Mouse (Mus musculus) testis, adult 2 months (tissue): ENCODE results near the gene Nav3. TPM values are rescaled to one million over a fixed set of nuclear protein-coding genes. Genes with fewer than 3 reads are reported as not detected.

Experiments
- H3K27ac ChIP-seq: fragments of 200-500 bp; 2 replicates; pipeline ENCODE4 v1.5.1; 2012; ENCODE audit warnings: low read depth, low read length; ENCODE audit not compliant: control insufficient read depth, insufficient read depth
- H3K27me3 ChIP-seq: fragments of 200-500 bp; 2 replicates; pipeline ENCODE4 v1.6.1; 2012; ENCODE audit warnings: mild to moderate bottlenecking, low read length, moderate library complexity; ENCODE audit not compliant: control insufficient read depth, insufficient read depth
- H3K36me3 ChIP-seq: fragments of 200-500 bp; 2 replicates; pipeline ENCODE4 v1.6.1; 2012; ENCODE audit warnings: mild to moderate bottlenecking, low read length; ENCODE audit not compliant: control insufficient read depth, insufficient read depth
- H3K4me1 ChIP-seq: fragments of 200-500 bp; 2 replicates; pipeline ENCODE4 v1.6.1; 2012; ENCODE audit warnings: low read length; ENCODE audit not compliant: control insufficient read depth, insufficient read depth
- H3K4me3 ChIP-seq: fragments of 200-500 bp; 2 replicates; pipeline ENCODE4 v1.5.1; 2012; ENCODE audit warnings: low read depth, mild to moderate bottlenecking, low read length, moderate library complexity, mixed read lengths; ENCODE audit not compliant: control insufficient read depth
- CTCF ChIP-seq: fragments of 200-500 bp; IDR thresholded peaks from 2 replicates; pipeline ENCODE4 v1.5.1; 2012; ENCODE audit warnings: low read depth, mild to moderate bottlenecking, inconsistent platforms, low read length, moderate library complexity; ENCODE audit not compliant: control insufficient read depth, insufficient read depth, insufficient replicate concordance
- POLR2A ChIP-seq: fragments of 200-500 bp; IDR thresholded peaks from 2 replicates; pipeline ENCODE4 v1.6.1; 2012; ENCODE audit warnings: low read depth, mild to moderate bottlenecking, inconsistent platforms, low read length, moderate library complexity; ENCODE audit not compliant: control insufficient read depth
- polyA plus RNA-seq: library from polyadenylated mRNA; depleted of rRNA; stranded (reverse); fragments of >200 nt; gene quantifications from 2 replicates; pipeline ENCODE4 v1.2.3, GENCODE M21; 2012

The Nav3 gene
- polyA plus RNA-seq, 1 experiment, result 0.32 TPM

GRCm38 (mm10) chr10:110156412-110156811 lies 299.6 kb downstream of the Nav3 start:
- TF ChIP-seq POLR2A (no peak), CTCF (no peak)
- no peak overlapping the region for H3K4me3 ChIP-seq

DNA sequence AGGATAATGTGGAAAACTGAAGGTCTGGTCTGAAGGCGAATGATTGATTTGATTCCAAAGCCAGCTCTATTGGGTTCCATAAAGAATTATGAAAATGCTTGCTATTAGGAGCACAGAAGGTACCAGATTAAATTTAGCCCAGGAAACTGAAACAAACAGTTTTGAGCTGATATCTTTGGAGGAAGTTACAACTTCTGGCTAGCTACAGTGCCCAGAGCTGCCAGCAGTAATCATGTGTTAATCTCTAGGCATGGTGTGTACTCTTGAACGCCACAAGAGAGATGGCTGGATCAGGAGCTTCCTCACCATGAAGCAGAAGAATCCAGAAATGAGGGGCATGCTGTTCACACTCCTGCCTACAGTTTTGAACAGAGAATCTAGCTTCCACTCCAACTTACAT lies 300.5 kb downstream of the Nav3 start:
- Histone ChIP-seq H3K27me3 (no peaks in the 10 kb centered on the region), H3K36me3 (no peaks in the 10 kb centered on the region), H3K4me3 (no peak overlapping the region), H3K27ac (no peak overlapping the region), H3K4me1 (no peaks in the 10 kb centered on the region)
- TF ChIP-seq CTCF (no peak), POLR2A (no peak)

More at GRCm38 (mm10) chr10:110156412-110156811, 299.6 kb downstream of the Nav3 start:
- H3K36me3 ChIP-seq, result no peaks in the 10 kb centered on the region
- no peaks in the 10 kb centered on the region for H3K27me3 ChIP-seq
- no peaks in the 10 kb centered on the region for H3K4me1 ChIP-seq
- no peak overlapping the region for H3K27ac ChIP-seq

GRCm38 (mm10) chr10:110154873-110155237 lies 301.1 kb downstream of the Nav3 start:
- Histone ChIP-seq H3K4me1 (no peaks in the 10 kb centered on the region), H3K4me3 (no peak overlapping the region), H3K27ac (no peak overlapping the region), H3K27me3 (no peaks in the 10 kb centered on the region), H3K36me3 (no peaks in the 10 kb centered on the region)
- TF ChIP-seq POLR2A, result no peak
- no peak for TF ChIP-seq CTCF

DNA sequence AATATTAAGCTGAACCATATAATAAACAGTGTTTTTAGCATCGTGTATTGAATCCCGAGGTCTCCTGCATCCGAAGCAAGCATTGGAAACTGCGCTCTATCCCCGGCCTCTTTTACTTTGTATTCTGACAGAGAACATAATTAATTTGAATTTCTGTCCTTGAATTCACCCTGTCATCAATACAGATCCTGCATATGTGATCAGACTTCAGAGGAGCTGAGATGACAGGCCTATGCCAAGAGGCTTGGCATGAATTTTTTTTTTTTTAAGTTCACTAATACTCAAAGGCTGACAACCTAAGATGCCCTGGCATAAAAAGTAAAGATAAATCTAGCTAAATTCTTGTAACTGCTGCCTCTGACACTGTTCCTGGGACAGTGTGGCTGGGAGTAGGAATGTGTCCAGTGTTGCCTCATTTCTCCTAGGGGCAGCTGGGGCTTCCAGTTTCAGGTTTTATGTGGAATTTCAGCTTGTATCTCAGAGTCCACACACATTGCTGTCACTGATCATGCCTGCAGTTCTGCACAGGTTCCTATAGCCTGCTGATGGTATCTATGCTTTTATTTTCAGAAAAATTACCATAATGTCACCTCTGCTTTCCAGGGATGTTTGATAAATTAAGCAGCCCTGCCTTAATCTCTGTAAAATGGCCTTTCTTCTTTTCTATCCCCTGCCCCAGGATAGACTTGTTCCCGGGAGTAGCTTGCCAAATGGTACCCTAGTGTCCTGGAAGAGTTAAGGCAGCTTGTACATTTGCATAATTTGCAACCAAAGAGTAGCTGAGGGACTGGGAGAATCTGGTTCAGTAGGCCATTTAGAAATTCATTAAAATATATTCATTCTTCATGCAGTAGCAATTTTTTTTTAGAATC lies 301.8 kb downstream of the Nav3 start:
- Histone ChIP-seq H3K27ac (no peak overlapping the region), H3K4me1 (no peaks in the 10 kb centered on the region), H3K4me3 (no peak overlapping the region), H3K27me3 (no peaks in the 10 kb centered on the region), H3K36me3 (no peaks in the 10 kb centered on the region)
- TF ChIP-seq CTCF, result no peak
- no peak for TF ChIP-seq POLR2A

GRCm38 (mm10) chr10:110120572-110120971 lies 335.4 kb downstream of the Nav3 start:
- no peak overlapping the region for H3K4me3 ChIP-seq
- no peak for TF ChIP-seq CTCF
- no peak for TF ChIP-seq POLR2A
- H3K36me3 ChIP-seq, result no peaks in the 10 kb centered on the region
- no peaks in the 10 kb centered on the region for H3K27me3 ChIP-seq
- H3K4me1 ChIP-seq, result no peaks in the 10 kb centered on the region
- H3K27ac ChIP-seq, result no peak overlapping the region

DNA sequence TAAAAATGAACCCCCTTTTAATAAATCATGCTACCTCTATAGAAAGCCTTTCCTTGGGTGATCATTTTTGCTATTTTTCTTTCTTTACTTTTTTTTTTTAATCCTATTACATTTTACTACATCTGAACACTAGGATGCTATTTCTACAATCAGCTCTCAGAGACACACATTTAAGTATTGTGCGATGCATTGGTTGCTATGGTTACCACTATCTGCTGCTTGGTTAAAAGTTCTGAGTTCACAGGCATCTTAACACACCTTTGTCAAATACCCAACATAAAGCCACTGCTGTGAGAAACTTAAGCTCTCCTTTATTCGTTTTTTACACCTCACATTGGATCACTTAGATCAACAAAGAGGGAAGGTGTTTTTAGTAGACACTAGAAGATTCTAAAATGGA lies 338.7 kb downstream of the Nav3 start:
- Histone ChIP-seq H3K4me1 (no peaks in the 10 kb centered on the region), H3K27ac (no peak overlapping the region), H3K27me3 (no peaks in the 10 kb centered on the region), H3K4me3 (no peak overlapping the region), H3K36me3 (no peaks in the 10 kb centered on the region)
- no peak for TF ChIP-seq POLR2A
- no peak for TF ChIP-seq CTCF

DNA sequence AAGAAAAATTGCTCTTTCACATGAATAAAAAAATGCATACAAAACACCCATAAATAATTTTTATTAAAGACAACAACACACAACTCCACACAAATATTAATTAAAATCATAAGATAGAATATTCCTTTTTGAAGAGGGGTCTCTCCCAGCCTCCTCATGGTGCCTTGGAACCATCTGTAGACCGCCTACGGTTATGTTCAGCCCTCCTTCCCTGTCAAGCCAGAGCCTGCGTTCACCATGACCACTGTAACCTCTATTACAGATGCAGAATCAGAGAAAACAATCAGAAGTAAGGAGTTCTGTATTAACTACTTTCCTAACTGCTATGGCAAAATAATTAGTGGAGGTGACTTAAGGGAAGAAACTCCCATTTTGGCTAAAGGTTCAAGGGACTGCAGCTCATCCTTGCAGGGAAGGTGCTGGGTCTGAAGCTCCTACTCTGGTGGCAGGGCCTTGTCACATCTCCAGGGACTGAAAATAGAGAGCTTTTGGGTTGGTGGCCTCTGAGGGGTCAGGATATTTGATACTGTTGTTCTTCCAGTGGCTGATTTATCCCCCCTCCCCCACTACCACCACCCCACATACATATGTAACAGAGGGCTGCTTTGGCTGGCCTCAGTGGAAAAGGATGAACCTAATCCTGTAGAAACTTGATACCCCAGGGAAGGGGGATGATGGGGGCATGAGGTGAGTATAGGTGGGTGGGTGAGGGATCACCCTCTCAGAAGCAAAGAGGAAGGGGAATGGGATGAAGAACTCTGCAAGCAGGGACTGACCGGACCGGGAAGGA lies 343.1 kb downstream of the Nav3 start:
- TF ChIP-seq POLR2A (no peak), CTCF (no peak)
- no peak overlapping the region for H3K27ac ChIP-seq
- H3K27me3 ChIP-seq, result no peaks in the 10 kb centered on the region
- H3K4me3 ChIP-seq, result no peak overlapping the region
- H3K4me1 ChIP-seq, result no peaks in the 10 kb centered on the region
- no peaks in the 10 kb centered on the region for H3K36me3 ChIP-seq

GRCm38 (mm10) chr10:110103255-110103654 lies 352.7 kb downstream of the Nav3 start:
- Histone ChIP-seq H3K27ac (no peak overlapping the region), H3K36me3 (no peaks in the 10 kb centered on the region), H3K27me3 (no peaks in the 10 kb centered on the region), H3K4me3 (no peak overlapping the region), H3K4me1 (no peaks in the 10 kb centered on the region)
- TF ChIP-seq CTCF, result no peak
- TF ChIP-seq POLR2A, result no peak
